Mouse (Mus musculus) adipocyte (in vitro differentiated cells): ENCODE results near the gene Akap13.

Experiments used
- DNase-seq: peaks from one replicate; pipeline ENCODE4 v3.0.0-alpha.2; 2016; ENCODE audit warnings: low spot score

Gene Akap13

DNA sequence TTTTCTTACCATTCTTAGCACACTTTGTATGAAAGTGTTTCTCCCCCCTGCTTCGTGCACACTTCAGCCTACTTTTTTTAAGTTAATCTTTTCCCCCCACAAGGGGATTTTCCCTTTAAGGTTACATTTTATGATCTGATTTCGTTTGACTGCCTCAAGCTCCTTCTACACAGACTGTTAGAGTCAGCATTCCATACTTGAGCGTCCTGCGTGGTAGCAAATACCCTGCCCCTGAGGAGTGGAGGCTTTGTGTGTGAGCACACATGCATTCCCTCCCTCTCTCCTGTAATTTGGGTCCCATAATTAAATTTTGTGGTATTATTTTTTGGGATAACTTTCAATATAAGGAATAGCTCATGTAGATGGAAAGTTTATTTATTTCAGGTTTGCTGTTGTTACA, 103.8 kb downstream of the Akap13 start:
- no peak for DNase-seq

- no peak for DNase-seq
Measured at GRCm38 (mm10) chr7:75559915-75560314, 104.6 kb downstream of the Akap13 start.

GRCm38 (mm10) chr7:75560566-75560965, 105.2 kb downstream of the Akap13 start:
- peak; percentile 8 for DNase-seq

DNA sequence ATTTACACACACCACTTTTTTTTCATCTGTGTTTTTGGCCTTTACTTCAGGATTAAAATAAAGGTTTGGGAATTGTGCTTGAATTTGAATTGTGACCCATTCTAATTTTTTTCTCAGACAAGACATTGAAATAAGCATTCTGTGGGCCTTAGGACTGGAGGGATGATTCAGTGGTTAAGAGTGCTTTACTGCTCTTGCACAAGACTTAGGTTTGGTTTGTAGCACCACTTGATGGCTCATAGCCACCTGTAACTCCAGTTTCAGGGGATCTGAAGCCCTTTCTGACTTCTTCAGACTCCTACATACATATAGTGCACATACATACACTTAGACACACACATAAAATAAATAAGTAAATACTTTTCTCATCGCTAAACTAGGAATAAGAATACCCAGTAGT, 105.8 kb downstream of the Akap13 start:
- DNase-seq: no peak

- DNase-seq: no peak
Measured at GRCm38 (mm10) chr7:75568276-75568675, 112.9 kb downstream of the Akap13 start.

GRCm38 (mm10) chr7:75568883-75569282, 113.5 kb downstream of the Akap13 start:
- DNase-seq: peak; percentile 31

DNA sequence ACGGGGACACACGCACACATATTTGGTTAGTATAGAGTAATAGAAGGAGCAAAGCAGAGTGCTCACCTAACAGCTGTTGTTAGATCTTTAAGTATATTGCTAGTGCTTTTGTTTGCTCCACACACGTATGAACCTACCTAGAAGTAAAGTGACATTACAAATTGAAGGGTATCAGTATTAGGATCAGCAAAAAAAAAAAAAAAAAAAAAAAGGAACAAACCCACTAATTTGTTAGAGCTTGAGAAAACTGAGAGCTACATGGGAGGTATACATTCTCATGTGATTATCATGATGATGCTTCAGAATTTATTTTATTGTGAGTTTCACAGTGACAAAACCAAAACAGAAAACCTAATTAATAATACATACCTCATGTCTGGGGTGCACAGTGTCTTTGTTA, 114.9 kb downstream of the Akap13 start:
- DNase-seq: no peak

DNA sequence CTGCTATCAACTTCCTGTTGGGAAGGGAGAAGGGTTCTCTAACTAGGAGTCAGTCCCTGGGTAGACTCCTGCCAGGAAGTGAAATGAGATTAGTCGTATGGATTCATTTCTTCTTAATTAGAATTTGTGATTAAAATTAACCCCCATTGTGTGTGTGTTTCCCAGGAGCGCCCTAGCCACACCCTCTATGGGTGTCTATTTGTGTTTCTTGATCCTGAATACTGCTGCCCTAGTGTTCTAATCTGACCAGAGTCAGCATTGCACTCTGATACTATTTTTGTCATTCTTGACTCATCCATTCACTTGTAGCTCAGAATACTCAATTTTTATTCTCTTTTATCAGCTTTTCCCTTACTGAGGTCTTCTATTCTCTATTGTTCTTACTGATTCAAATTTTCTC, 115.7 kb downstream of the Akap13 start:
- no peak for DNase-seq

GRCm38 (mm10) chr7:75572127-75572526, 116.8 kb downstream of the Akap13 start:
- DNase-seq: no peak

GRCm38 (mm10) chr7:75575120-75575649, 119.9 kb downstream of the Akap13 start:
- peak; percentile 73 for DNase-seq

DNA sequence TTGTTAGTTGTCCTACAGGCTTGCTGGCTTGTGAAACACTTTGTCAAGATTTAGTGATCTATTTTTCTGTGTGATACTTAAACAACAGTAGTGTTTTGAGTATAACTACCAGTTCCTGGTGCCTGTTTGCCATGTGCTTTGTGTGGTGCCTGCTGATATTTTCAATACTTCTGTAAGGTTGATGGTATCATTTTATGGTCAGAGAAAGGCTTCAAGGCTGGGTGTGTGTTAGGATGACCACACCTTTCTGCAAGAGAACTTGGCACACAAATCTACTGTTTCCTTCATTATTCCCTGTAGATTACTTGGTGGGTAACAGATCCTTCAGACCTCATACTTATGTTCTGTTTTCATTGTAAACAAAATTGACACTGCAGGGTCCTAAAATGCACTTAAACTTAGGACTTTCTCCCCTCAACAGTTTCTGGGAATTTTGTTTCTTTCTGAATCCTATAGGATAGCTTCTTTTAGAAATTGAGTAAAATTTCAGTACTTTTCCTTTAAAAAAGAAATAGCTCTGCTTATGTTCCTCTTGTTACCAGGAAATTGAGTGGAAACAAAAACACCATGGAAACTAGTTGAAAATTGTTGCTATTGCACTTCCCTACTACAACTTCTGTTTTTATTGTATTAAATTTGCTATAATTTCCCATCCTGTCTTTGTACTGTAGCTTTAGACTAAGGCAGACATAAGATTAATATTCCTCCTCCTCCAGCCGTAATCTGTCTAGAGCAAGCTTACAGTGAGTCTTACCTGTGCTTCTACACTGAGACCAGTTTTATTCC, 120.7 kb downstream of the Akap13 start:
- no peak for DNase-seq

DNA sequence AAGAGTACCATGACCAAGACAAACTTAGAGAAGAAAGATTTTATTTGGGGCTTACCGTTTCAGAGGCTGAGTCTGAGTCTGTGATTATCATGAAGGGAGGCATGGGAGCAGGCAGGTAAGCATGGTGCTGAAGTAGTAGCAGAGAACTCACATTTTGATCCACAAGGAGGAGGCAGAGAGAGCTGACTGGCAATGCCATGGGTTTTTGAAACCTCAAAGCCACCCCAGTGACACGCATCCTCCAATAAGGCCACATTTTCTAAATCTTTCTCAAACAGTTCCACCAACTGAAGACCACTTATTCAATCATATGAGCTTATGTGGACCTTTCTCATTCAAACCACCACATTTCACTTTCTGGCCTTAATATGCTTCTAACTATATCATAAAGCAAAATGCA, 121.5 kb downstream of the Akap13 start:
- DNase-seq: no peak

DNA sequence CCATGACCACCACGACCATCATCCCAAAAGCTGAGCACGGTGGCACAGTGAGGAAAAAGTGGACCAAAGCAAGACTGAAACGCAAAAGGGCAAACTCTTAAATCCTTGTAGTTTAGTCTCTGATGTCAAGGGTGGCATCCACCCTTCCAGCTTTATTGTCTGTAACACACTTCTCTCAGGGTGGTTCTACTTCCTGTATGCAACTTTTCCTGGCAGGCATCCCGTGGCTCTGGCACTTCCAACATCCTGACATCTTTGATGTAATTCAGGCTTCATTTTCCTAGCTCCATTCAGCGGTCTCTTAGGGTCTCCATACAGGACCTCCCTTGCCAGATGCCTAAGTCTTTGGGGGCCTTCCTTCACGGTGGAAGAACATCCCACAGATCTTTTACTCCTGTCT, 122.0 kb downstream of the Akap13 start:
- DNase-seq: no peak

GRCm38 (mm10) chr7:75578647-75579046, 123.3 kb downstream of the Akap13 start:
- DNase-seq: no peak

DNA sequence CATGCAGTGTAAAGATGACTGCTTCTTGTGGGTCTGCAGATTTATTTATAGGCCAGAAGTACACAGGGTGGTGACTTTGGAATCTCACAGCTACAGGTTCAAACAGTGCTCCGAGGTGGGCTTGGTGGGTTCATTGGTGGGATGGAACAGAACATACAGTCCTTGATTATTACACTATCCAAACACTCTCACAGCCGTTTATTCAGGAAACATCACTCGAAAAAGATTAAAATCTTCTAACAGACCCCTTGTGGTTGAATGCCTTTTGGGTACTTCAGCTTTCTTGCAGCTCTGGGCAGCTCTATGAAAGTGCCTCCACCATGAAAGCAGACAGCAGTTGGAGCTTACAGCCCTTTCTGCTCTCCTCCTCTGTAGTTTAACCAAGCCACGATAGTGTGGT, 126.8 kb downstream of the Akap13 start:
- DNase-seq: no peak

DNA sequence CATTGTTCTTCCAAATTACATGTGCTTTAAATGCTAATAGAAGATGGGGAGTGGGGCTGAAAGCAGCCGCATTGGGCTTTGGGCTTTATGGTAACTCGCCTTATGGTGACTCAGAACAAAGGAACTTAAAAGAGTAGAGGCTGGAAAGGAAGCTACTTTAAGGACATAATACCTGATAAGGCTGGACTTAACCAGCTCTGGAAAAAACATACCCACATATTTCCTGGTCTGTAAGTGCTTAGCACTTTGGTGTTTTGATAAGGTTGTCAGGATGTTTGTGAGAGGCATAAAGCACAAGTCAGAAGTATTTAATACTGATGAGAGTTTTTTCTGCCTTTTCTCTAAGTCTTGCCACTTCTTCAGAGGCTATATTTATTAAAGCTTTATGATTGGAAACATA, 128.8 kb downstream of the Akap13 start:
- no peak for DNase-seq

DNA sequence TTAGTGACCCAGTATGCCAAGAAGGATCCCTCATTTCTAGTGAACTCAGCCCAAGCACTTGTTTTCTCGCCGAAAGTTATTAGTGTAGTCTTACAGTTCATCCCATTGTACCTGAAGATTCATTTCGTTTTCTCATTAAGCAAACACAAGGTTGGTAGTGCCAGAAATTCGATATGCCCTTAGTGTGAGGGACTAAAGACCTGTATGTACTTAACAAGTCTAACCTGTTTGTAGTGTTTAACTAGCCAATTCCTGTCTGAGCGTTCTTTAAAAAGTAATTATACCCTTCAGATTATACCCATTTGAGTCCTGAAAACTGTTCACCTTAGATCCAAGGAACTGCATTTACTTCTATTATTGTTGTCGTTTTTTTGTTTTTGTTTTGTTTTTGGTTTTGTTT, 130.1 kb downstream of the Akap13 start:
- DNase-seq: no peak

- no peak for DNase-seq
Measured at GRCm38 (mm10) chr7:75586113-75586512, 130.8 kb downstream of the Akap13 start.

GRCm38 (mm10) chr7:75587727-75588126, 132.4 kb downstream of the Akap13 start:
- no peak for DNase-seq

DNA sequence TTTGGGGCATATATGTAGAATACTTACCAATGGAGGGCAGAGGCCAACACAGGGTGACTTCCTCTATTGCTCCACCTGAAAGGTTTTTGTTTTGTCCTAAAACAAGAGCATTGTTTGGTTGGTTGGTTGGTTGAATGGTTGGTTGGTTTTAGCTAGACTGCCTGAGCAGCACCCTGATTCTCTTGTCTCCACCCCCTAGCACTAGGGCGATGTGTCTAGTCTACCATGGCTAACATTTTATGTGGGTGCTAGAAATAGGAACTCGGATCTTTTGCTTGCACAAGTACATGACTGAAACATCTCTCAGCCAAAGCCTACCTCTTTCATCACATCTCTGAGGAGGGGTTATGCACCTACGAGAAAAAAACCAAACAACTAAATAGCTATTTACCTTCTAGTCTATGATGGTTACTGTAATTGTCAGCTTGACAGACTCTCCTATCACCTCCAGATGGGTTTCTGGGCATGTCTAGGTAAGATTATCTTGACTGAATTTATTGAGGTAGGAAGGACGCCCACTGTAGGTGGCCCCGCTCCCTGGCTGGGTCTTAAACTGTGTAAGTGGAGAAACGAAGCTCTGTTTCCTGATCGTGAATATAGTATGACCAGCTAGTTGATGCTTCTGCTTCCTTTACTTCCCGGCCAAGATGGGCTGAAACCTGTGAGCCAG, 134.1 kb downstream of the Akap13 start:
- DNase-seq: no peak

- DNase-seq: no peak
Measured at GRCm38 (mm10) chr7:75591961-75592360, 136.6 kb downstream of the Akap13 start.

- DNase-seq: no peak
Measured at GRCm38 (mm10) chr7:75594801-75595200, 139.5 kb downstream of the Akap13 start.

DNA sequence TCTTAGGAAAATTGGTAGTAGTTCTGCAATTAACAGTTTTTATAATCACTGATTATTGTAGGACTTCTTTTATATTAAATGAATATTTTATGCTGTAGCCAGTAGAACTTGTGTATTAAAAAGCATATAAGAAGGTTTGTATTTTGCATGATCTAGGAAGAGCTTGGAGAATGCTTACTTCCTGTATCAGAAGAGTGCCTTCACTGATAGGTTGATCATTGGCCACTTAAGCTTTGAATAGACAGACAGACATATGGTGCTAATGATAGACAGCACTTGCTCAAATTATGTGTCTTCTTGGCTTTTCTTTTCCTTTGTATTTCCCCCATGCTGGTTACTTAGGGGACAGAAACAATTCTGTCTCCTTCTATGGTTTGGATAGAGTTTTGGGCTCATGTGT, 139.9 kb downstream of the Akap13 start:
- no peak for DNase-seq
